In genomic region chr9:57351277-57351676, GRCm38 (mm10) we compare ENCODE assay signal across 11 mouse cellular contexts.
DNase-seq lines count a peak whose midpoint lies in the region; ATAC-seq and TF ChIP-seq lines count a peak whose summit lies in the region.
"Had no signal": no experiment of that assay in that cellular context is flagged by ENCODE, and none has a peak within 500 bp of the region (broad histone marks: within the 10 kb centered on the region; RNA-seq: fewer than 3 reads in every experiment).

No protein-coding gene starts in this region.

- WGBS in lung, postnatal 0 days = 73% methylated on average over 2 of the region's 2 CpGs
- 71% methylated on average over 2 of the region's 2 CpGs for WGBS in lung, adult 2 months
- WGBS in hindbrain, embryonic 12.5 days = 56% methylated on average over 2 of the region's 2 CpGs

- H3K9me3 ChIP-seq in lung, postnatal 0 days (ENCODE audit: low read length) = no peaks in the 10 kb centered on the region
- no peaks in the 10 kb centered on the region for H3K9me3 ChIP-seq in hindbrain, embryonic 12.5 days (replicated peaks)

- peak; percentile 10 to 48 for DNase-seq in cerebellum, postnatal 10 days
- DNase-seq in lung, postnatal 0 days (ENCODE audit: low spot score) = no peak
- no peak for DNase-seq in lung, adult 2 months
- DNase-seq in R1 (ENCODE audit: low read depth, low spot score) = peak; percentile 38
- peak; percentile 47 for DNase-seq in retina, embryonic 14.5 days (ENCODE audit: low spot score)
- no peak for DNase-seq in cerebellum, adult 8-10 months
- DNase-seq: adrenal gland, postnatal 10 days; thymus, postnatal 36 days had no signal

- no peak for ATAC-seq in cerebellum, adult (ENCODE audit: insufficient number of reproducible peaks, low FRiP score, low TSS enrichment)
- ATAC-seq in lung, postnatal 0 days = no peak
- no peak for ATAC-seq in hindbrain, embryonic 12.5 days (ENCODE audit: low FRiP score)

- H3K4me3 ChIP-seq in lung, postnatal 0 days (ENCODE audit: low read depth, low read length) = no peak overlapping the region
- no peak overlapping the region for H3K4me3 ChIP-seq in lung, adult 2 months (replicated peaks; ENCODE audit: extremely low read depth, low read depth, low read length)
- no peak overlapping the region for H3K4me3 ChIP-seq in hindbrain, embryonic 12.5 days
- H3K4me3 ChIP-seq: erythroblast, embryonic 14.5 days had no signal

- TF ChIP-seq CTCF in lung, postnatal 0 days (IDR thresholded peaks at IDR 0.05) = peak; percentile 55
- no peak for TF ChIP-seq CTCF in lung, adult 2 months (IDR thresholded peaks at IDR 0.05; ENCODE audit: insufficient read depth, low read length)

- no peak overlapping the region for H3K9ac ChIP-seq in lung, postnatal 0 days (replicated peaks; ENCODE audit: low read depth)
- H3K9ac ChIP-seq in hindbrain, embryonic 12.5 days = no peak overlapping the region

- no peaks in the 10 kb centered on the region for H3K4me1 ChIP-seq in lung, postnatal 0 days (ENCODE audit: insufficient read depth, low read depth, low read length)
- H3K4me1 ChIP-seq in lung, adult 2 months (ENCODE audit: control insufficient read depth, insufficient read depth, low read length) = no peaks in the 10 kb centered on the region
- no peaks in the 10 kb centered on the region for H3K4me1 ChIP-seq in hindbrain, embryonic 12.5 days

- no peaks in the 10 kb centered on the region for H3K27me3 ChIP-seq in lung, postnatal 0 days (replicated peaks; ENCODE audit: insufficient read depth, low read length)
- no peaks in the 10 kb centered on the region for H3K27me3 ChIP-seq in hindbrain, embryonic 12.5 days

- H3K4me2 ChIP-seq in lung, postnatal 0 days (replicated peaks; ENCODE audit: low read depth, low read length) = no peak overlapping the region
- no peak overlapping the region for H3K4me2 ChIP-seq in hindbrain, embryonic 12.5 days (replicated peaks)

- TF ChIP-seq POLR2A in lung, adult 2 months (IDR thresholded peaks at IDR 0.05; ENCODE audit: borderline replicate concordance, extremely low read depth, low read depth, low read length) = no peak

- no peak for TF ChIP-seq EP300 in lung, postnatal 0 days (IDR thresholded peaks at IDR 0.05)

- H3K36me3 ChIP-seq in lung, postnatal 0 days (ENCODE audit: insufficient read depth, low read length) = no peaks in the 10 kb centered on the region
- H3K36me3 ChIP-seq in hindbrain, embryonic 12.5 days = no peaks in the 10 kb centered on the region

- no peak overlapping the region for H3K27ac ChIP-seq in lung, postnatal 0 days (ENCODE audit: low read length)
- no peak overlapping the region for H3K27ac ChIP-seq in hindbrain, embryonic 12.5 days

Comparison
In these comparisons a context has a peak if more than half of its experiments do, and no peak if none do; other contexts are left out.
1. DNase-seq: peak in cerebellum, postnatal 10 days (2 of 2), R1 (single experiment) and retina, embryonic 14.5 days (single experiment); none in lung, postnatal 0 days (single experiment), lung, adult 2 months (single experiment) and cerebellum, adult 8-10 months (single experiment).